Mouse (Mus musculus) right cerebral cortex, postnatal 14 days (tissue): ENCODE results near the gene Myo6.
"Not testable (repeated sequence)": the region's sequence is repeated elsewhere in the genome, so short reads cannot be mapped to it uniquely, and the experiment has no call there.

Experiments used
- DNase-seq: peaks from one replicate; pipeline ENCODE4 v3.0.0; 2022

The Myo6 gene

DNA sequence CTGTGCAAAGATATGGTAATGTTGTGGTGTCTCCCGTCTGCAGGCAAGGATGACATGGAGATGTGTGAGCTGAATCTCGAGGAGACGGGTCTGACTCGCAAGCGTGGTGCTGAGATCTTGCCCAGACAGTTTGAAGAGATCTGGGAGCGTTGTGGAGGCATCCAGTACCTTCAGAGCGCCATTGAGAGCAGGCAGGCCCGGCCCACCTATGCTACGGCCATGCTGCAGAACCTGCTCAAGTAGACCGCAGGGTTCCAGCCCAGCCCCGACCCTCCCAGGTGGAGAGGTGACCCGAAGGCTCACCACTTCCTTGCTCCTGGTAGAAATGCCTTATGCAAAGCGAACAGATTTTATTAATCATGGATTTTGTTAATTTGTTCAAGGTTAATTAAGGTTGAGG is 142.8 kb downstream of the Myo6 start:
- DNase-seq, result no peak

DNA sequence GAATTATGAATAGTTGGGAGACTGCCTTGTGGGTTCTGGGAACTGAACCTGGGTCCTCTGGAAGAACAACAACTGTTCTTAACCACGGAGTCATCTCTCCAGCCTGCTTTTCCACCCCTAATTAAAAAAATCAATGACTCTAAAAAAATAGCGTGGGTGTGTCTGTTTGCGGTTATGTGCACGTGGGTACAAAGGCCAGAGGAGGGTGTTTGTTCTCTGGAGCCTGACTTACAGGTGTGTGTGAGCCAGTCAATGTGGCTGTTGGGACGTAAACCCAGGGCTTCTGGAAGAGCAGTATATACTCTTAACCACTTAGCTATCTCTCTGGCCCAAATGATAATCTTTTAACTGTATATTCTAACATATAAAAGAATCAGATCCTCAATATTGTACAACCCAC is 148.8 kb downstream of the Myo6 start:
- DNase-seq, result no peak

DNA sequence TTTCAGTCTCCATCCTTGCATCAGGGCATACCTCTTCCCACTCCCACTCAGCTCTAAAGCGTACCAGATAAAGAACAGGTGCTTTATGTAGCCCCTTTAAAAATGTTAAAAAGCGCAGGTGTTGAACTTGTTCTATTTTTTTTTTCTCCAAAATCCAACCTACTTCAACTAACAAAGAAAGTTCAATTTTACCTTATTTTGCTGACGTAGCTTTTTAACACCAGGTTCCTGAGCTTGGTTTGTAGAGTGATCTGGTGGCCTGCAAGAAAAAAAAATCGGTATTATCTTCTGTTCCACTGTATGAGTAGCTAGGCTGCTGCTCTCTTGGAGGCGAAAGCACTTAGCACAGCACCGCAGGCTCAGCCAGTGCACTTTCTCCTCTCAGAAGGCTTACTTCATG is 151.1 kb downstream of the Myo6 start:
- DNase-seq, result no peak

DNA sequence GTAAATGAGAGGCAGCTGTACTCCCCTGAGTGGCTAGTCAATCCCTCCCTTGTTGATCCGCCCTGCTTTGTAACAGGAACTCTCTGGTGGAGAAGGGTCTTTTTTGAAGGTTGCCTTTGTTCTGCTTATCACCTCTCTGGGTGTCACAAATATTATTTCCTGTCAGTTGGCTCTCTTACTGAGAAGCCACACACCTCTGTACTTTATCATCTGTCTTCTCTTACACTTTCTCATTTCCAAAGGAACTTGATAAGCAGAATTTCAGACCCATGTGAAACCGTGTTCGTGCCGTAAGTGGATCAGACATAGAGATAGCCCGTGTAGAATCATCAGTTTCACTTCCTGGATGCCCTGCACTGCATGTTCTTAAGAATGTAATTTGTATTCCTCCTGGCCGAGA is 153.2 kb downstream of the Myo6 start:
- no peak for DNase-seq

DNA sequence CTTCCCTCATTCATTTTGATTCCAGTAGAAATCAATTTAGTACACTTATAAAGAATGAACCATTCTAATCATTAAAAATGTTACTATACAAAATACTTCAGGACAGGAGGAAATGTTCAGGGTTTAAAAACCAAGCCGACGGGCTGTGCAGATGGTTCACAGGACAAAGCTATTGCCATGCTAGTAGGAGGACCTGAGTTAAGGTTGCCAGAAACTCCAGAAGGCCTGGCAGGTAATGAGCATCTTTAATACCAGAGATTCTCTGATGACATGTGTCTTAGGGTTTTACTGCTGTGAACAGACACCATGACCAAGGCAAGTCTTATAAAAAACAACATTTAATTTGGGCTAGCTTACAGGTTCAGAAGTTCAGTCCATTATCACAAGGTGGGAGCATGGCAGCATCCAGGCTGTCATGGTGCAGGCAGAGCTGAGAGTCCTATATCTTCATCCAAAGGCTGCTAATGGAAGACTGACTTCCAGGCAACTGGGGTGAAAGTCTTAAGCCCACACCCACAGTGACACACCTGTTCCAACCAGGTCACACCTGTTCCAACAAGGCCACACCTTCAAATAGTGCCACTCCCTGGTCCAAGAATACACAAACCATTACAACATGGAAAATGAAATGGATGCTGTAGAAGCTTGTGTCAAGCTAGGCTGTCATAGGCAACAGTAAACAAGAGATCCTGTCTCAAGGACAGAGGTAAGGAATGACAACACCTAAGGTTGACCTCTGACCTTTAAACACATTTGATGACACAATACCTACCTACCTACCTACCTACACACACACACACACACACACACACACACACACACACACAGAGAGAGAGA is 156.4 kb downstream of the Myo6 start:
- DNase-seq, result not testable (repeated sequence)

DNA sequence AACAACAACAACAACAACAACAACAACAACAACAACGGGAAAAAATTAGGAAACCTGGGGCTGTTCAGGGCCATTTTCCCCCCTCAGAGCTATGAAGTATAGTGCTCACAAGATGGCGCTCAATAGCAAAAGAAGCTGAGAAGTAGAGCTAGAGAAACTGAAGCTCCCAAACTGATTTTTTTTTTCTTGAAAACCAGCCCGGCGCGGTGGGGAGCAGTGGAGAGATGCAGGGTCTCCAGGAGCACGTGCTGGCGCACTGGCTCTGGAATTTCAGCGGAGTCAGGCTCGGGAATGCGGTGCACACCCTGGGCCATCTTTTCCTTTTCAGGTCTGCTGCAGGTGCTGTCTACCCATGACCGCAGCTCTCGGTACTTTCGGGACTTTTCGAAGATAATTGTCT is 167.3 kb downstream of the Myo6 start:
- peak; percentile 39 for DNase-seq

DNA sequence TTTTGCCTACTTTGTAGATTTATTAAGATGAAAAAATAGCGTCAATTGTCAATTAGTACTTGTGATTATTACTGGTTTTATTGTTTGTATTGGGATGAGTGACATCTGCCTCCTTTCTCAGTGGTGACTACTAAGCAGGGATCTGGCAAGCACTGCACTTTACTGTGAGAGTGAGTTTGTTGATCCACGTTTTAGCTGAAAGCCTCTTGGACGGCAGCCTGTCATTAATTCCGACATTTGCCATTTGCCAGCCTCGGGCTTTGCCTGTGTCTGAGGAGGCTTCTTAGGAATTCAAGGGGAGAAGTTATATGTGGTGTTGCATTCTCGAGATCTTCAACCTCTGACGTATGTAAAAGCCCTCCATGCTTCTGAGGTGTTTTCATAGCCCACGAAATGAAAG is 168.6 kb downstream of the Myo6 start:
- DNase-seq, result no peak

DNA sequence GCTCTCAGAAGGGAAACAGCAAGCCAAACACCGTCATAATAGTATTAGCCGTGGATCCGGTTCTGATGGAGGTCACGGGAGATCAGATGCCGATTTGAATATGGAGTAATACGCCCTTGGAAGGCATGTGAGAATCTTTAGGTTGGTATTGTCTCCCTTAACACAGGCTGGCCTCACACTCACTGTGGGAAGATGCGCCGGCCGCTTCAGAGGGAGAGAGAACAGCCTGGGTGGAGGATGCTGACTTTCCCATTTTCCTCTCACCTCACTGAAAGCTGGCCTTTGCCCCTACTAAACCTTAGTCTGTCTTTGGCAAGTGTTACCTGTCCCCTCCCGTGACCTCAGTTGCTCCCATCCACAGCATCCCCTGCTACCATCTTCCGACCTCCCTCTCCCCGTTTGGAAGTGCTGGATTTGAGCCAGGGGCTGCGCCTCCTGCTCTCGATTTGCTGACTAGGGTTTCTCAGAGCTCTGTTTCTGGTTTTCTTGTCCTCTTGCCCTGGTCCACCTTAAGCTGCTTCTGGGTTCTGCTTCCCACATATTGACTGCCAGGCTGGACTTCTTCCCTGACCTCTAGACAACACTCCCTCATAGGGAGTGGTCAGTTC is 169.3 kb downstream of the Myo6 start:
- no peak for DNase-seq

DNA sequence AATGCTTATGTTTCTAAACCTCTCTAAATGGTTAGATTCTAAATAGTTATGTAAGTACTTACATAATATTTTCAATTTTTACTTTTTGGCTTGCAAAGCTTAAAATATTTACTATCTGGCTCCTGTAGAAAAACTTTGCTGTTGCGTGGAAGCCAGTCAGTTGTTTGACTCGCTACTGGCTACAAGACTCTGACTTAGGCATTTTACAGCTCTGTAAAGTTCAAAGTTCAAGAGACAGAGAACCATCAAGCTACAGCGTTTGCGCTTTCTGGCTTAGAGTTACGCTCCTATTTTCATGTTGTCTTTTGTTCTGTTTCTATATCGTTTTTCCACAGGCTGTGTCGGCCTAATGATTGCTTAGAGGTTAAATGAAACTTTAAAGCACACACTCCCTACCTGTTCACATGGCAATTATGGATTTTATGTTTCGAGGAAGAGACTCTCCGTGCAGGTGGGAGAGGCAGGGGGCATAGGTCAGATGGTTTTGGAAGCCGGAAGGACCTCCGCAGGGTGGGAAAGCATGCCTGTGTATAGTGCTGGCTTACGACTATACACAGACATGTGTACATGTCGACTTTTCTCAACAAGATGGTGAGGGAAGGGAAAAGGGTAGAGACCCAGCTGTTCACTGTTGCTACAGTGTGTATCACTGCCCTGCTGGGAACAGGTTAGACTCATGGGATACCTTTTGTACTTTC is 171.0 kb downstream of the Myo6 start:
- no peak for DNase-seq

DNA sequence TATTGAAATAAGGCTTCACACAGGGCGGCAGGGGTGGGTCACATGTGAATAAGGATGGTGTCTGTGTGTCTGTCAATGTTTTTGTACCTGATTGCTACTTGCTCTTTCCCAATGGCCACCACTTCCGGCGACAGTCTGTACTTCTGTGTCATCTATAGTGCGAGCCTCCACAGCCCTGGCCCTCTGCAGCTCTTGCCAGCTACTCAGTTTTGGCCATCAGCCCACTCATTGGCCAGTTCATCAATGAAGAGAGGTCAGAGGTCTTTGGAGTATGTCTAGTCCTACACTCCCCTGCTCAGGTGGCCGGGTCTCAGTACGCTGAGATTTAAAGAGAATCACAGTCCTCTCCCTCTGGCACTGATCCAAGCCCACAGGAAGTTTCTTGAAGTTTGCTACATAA is 173.2 kb downstream of the Myo6 start:
- DNase-seq, result no peak

DNA sequence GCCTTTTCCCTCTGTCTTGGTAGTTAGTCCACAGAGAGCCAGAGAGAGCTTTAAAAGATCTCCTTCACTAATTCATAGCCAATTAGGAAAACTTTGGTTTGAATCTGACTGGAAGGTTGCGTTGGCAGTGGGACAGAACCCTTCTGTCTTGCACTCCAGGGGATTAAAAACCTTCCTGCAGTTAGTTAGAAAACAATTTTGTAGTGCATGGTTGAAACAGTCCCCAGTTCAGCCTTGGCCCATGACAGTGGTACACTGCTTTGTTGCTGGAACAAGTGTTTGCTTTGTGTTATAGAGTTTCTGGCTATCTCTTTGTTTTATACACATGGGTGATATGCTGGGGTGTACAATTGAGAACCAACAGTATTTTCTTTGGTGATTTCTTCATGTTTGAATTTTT is 176.1 kb downstream of the Myo6 start:
- no peak for DNase-seq

DNA sequence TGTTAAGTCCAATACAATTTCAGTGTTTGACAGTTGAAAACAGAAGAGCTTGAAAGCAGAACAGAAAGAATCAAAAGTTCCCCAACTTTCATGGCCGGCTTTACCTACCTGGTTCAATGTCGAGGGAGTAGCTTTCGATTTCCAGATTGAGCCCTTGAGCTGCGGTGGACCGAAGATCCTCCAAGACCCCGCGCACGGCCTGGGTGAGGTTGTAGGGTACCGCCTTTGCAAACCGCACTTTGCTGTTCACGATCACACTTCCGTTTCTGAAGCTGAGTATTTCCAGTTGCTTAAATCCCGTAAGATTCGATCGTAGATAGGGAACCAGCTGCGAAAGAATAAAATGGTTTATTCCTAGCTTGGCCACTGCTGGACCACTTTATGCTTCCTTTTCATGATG is 176.9 kb downstream of the Myo6 start:
- no peak for DNase-seq

DNA sequence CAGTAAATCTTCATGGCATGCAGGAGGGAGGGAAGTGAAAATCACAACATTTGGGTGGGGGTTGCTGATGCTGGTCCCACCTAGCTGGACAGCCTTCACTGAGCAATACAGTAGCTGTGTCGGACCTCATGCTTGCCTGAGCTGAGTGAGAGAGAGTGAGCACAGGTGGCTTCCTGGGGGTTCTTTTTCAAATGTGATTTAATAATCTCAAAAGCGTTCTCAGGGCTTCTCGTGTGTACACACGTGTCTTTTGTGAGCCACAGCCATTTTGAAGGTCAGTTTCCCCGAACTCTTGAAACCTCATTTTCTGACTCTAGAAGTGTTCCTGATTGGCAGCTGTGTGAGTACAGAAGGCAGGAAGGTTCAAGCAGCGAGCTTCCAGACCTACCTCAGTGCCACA is 177.7 kb downstream of the Myo6 start:
- no peak for DNase-seq

DNA sequence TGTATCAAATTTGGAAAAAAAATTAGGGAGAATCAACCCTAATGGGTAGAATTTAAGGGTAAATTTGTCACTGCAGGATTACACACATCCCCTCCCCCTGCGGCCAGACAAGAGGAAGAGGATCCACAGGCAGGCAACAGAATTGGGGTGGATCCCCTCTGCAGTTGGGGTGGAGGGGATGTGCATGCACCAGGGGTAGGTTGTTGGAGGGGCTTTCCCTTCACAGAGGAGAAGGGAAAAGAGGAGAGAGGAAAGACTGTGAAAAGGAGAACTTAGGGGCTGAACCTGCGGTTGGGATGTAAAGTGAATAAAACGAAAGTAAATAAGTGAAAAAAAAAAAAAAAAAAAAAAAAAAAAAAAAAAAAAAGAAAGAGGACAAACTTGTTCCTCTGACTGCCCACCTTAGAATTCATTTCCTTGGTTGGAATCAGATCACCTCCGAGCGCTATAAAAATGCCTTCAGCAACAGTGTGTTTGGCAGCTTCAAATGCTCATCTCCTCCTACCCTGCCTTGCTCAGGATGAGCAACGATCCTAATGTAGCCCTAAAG is 179.7 kb downstream of the Myo6 start:
- DNase-seq, result no peak

DNA sequence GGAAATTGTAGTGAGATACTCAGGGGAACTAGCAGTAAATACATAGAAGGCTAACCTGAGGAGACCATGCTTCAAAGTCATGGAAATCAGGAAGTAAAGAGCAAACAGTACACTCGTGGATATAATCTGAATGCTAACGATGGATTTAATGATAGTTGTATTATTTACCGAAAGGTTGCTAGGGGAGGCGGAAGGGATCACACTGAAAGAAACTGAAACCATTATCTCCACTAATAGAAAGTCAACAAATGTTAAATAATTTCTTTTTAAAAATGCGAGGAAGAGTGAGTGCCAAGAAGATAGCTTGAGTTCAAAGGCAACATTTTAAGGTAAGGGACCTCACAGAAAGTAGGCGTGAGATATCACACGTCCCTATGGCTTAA is 186.5 kb downstream of the Myo6 start:
- DNase-seq, result no peak

DNA sequence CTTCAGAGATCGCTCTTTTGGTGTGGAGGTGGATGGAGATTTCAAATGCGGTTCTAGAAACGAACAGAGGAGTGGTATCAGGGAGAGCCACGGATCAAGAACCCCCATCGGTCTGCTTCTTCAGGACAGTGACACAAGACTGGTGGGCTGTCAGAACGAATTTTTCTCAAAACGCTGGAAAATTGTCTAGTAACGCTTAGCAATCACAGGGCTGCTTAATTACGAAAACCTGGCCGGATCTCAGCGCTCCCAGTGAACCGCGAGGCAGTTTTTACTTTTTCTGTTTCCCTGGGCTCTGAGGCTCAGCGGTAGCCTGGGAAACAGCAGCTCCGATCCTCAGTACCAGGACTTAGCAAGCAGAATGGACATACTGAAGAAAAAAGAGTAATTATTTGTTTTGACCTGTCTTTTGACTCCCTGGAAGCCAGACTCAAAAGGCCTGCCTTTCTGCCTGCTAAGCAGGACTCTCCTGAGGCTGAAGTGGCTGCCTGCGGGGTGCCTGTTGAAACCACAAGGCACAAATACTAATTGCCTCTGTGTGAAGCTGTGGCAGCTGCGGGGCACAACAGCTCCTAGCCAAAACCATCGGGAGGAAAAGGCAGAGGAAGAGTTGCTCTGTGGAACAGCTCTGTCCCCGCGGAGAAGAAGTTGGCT is 187.0 kb downstream of the Myo6 start:
- no peak for DNase-seq

DNA sequence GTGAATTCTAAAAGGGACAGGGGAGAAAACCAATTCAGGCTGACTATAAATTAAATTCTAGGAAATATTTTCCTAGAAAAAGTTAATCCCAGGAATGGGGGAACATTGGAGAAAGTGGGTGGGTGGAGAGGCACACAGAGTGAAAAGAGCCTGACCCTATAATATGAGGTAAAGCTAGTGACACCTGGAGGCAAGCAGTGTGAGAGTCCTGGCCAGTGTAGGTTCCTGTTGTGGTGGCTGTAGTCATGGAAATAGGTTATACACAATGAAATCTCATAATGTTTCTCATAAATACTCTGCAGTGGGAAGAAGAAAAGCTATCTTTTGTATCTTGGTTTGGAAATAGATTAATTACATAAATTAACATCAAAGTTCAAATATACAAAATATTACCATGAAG is 195.2 kb downstream of the Myo6 start:
- no peak for DNase-seq
